Mouse (Mus musculus) liver, embryonic 18 days (tissue): ENCODE measurements around the gene Btbd2. TPM values are rescaled to one million over a fixed set of nuclear protein-coding genes. Genes with fewer than 3 reads are reported as not detected.

Experiments
- polyA plus RNA-seq: library from polyadenylated mRNA; depleted of rRNA; stranded (reverse); fragments of >200 nt; gene quantifications from 2 replicates; pipeline ENCODE4 v1.2.3, GENCODE M21; 2012; rRNA removed

Gene Btbd2
- polyA plus RNA-seq = 10.7 TPM in 2 replicates

GRCm38 (mm10) chr10:80656863-80657623 lies at the start of gene Btbd2:
TSS of gene Btbd2 (minus strand) at chr10:80657071.

DNA sequence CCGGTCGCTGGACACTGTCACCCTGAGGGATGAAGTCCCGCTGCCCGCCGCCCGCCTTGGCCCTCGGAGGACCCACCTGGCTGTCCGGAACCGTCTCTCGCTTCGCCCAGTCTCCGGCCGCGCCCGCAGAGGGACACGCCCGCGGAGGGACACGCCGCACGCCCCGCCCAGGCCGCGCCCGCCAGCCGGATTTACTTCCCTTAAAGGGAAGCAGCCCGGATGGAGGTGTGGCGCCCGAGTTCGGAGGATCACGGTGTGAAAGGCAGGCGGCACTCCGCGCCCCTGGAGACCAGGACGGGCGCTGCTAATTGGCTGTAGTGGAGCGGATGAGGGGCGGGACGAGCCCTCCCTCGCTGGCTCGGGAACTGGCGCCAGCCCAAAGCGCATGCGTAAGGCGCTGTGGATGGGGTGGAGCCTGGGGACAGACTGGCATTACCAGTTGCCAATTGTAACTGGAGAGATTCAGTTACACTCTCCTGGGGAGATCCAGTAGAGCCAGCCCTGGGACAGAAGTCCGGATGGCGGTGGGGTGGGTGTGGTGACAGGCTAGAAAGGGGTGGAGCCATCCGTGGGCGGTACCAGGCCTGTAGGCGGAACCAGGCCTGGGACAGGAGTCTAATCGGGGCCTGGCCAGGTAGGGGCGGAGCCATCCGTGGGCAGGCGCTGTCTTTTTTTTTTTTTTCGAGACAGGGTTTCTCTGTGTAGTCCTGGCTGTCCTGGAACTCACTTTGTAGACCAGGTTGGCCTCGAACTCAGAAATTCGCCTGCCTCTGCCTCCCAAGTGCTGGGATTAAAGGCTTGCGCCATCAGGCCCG lies 45.1 kb upstream of the Btbd2 start, which contains the start of the genes Mob3a and Izumo4:
Gene Mob3a (minus strand): TSS at position 257 of the 815 bp plus-strand sequence.
Gene Izumo4 (plus strand): TSS at position 464 of the 815 bp plus-strand sequence.

DNA sequence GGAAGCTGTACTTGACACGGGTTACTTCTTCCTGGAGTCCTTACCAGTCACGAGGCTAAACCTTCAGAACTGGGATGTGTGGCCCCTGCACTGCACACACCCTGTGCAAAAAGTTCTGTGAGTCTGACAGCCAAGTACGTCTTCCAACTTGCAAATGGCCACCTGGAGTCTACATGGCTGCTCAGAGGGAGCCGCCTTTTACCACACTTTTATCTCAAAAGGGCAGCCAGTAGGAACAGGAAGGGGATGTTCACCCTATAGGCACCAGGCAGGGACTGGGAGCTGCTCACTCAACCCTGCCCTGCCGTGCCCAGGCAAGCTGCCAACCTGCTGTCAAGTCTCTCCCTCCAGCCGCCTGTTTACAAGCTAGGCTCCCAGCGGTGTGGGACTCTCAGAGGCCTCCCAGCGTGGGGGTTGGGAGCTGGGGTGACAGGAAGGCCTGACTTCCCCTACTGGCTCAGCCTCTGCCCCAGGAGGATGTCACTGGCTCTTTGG lies 21.1 kb upstream of the Btbd2 start, which contains the start of gene Mknk2:
Gene Mknk2 (minus strand): TSS at position 171 of the 495 bp plus-strand sequence.

GRCm38 (mm10) chr10:80622661-80623456 lies 34.0 kb downstream of the Btbd2 start, which contains the start of gene Csnk1g2:
TSS of gene Csnk1g2 (plus strand) at chr10:80622838.

DNA sequence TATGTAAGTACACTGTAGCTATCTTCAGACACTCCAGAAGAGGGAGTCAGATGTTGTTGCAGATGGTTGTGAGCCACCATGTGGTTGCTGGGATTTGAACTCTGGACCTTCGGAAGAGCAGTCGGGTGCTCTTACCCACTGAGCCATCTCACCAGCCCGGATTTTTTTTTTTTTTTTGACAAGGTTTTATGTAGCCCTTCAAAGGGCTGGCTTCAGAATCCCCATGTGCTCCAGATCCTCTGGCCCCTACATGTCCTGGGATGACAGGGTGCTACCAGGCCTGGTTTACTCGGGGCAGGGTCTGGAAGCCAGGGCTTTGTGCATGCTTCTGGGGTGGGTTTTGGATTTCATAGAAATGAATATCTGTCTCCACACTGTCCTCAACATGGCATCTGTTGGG lies 51.1 kb downstream of the Btbd2 start, which contains the start of gene Gm49322:
Gene Gm49322 (plus strand): TSS at position 301 of the 400 bp plus-strand sequence.

GRCm38 (mm10) chr10:80602698-80603325 lies 54.1 kb downstream of the Btbd2 start, which contains the start of the genes Scamp4 and Adat3:
TSS of gene Scamp4 (plus strand) at chr10:80602872.
TSS of gene Adat3 (plus strand) at chr10:80602880.

Other genes starting within 250 kb of the Btbd2 start
- gene Tcf3, start 223.4 kb downstream of the Btbd2 start, polyA plus RNA-seq = 30.8 and 34.7 TPM in 2 replicates
- 0.01 TPM in 2 replicates for gene Onecut3, start 162.2 kb downstream of the Btbd2 start, polyA plus RNA-seq
- gene Atp8b3, start 117.9 kb downstream of the Btbd2 start, polyA plus RNA-seq = 0.01 TPM in 2 replicates
- 14.0 and 19.7 TPM in 2 replicates for gene Rexo1, start 95.5 kb downstream of the Btbd2 start, polyA plus RNA-seq
- 5.5 and 6.4 TPM in 2 replicates for gene Klf16, start 79.8 kb downstream of the Btbd2 start, polyA plus RNA-seq
- 39.9 and 40.7 TPM in 2 replicates for gene Abhd17a, start 66.7 kb downstream of the Btbd2 start, polyA plus RNA-seq
- gene Scamp4, start 54.2 kb downstream of the Btbd2 start, polyA plus RNA-seq = 17.8 and 19.9 TPM in 2 replicates
- gene Adat3, start 54.2 kb downstream of the Btbd2 start, polyA plus RNA-seq = 3.1 and 3.6 TPM in 2 replicates
- gene Gm49322, start 51.0 kb downstream of the Btbd2 start, polyA plus RNA-seq = 0.74 and 0.80 TPM in 2 replicates
- 61.9 and 64.2 TPM in 2 replicates for gene Csnk1g2, start 34.2 kb downstream of the Btbd2 start, polyA plus RNA-seq
- gene Mknk2, start 21.0 kb upstream of the Btbd2 start, polyA plus RNA-seq = 42.1 and 45.1 TPM in 2 replicates
- gene Mob3a, start 44.9 kb upstream of the Btbd2 start, polyA plus RNA-seq = 12.3 and 13.5 TPM in 2 replicates
- 11.0 and 12.1 TPM in 2 replicates for gene Izumo4, start 45.1 kb upstream of the Btbd2 start, polyA plus RNA-seq
- 26.6 and 31.1 TPM in 2 replicates for gene Ap3d1, start 85.2 kb upstream of the Btbd2 start, polyA plus RNA-seq
- 4.8 and 5.8 TPM in 2 replicates for gene Dot1l, start 98.1 kb upstream of the Btbd2 start, polyA plus RNA-seq
- 18.1 and 20.1 TPM in 2 replicates for gene Sf3a2, start 141.1 kb upstream of the Btbd2 start, polyA plus RNA-seq
- 33.7 and 36.1 TPM in 2 replicates for gene Plekhj1, start 141.6 kb upstream of the Btbd2 start, polyA plus RNA-seq
- gene Amh, start 148.2 kb upstream of the Btbd2 start, polyA plus RNA-seq = 0.19 and 0.23 TPM in 2 replicates
- 0.06 and 0.07 TPM in 2 replicates for gene Jsrp1, start 156.4 kb upstream of the Btbd2 start, polyA plus RNA-seq
- gene Oaz1, start 169.6 kb upstream of the Btbd2 start, polyA plus RNA-seq = 573 TPM in 2 replicates
- 0.01 TPM in 1 of 2 replicates, not detected in the other for gene Lingo3, start 187.0 kb upstream of the Btbd2 start, polyA plus RNA-seq
- gene Lsm7, start 198.1 kb upstream of the Btbd2 start, polyA plus RNA-seq = 121 and 137 TPM in 2 replicates
- 32.6 and 37.7 TPM in 2 replicates for gene Sppl2b, start 198.2 kb upstream of the Btbd2 start, polyA plus RNA-seq
- 0.05 and 0.07 TPM in 2 replicates for gene Tmprss9, start 214.8 kb upstream of the Btbd2 start, polyA plus RNA-seq
- 94.0 and 114 TPM in 2 replicates for gene Timm13, start 243.9 kb upstream of the Btbd2 start, polyA plus RNA-seq